Mouse (Mus musculus) spleen, postnatal 4 days (tissue): ENCODE data around the gene C1qtnf1.

Experiments used
- DNase-seq, 2 experiments: peaks; one replicate each; pipeline ENCODE4 v3.0.0; 2022; ENCODE audit warnings: low spot score in 2 of 2

Gene C1qtnf1

DNA sequence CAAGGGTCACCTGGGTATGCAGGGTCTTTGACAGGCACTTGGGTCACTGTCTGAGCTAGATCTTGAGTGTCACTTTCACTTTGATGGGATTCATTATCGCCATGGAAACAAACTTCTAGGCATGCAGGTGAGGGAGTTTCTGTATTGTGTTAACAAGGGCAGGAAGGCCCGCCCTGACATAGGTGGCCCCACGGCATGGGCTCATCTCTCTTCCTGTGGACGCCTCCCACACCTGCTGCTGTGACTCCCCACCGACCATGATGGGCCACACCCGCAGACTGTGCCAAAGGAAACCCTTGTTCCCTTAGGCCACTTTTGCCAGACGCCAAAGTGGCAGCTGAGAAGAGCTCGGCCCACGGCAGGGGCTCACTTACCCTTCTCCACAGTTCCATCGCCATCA lies 17.5 kb upstream of the C1qtnf1 start:
- no peak for DNase-seq

- DNase-seq: no peak
These were observed 16.7 kb upstream of the C1qtnf1 start for GRCm38 (mm10) chr11:118411271-118411670.

GRCm38 (mm10) chr11:118412601-118413000 lies 15.4 kb upstream of the C1qtnf1 start:
- DNase-seq: no peak

DNA sequence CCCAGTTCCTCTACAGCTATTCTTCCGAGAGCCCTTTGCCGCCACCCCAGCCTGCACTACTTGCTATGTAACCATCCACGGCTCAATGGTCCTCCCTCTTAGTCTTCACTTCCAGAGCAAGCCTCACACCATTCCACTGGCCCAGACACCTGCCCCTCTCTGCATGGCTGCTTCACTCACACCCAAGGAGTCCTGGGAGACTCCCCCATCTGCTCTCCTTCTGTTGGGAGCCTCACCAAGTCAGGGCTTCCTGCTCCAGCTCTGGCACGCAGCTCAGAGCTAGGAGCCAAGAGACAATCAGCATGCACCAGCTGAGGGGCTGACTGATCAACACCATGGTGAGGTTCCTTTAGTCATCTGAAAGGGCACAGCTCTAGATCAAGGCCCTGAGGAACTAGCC lies 14.9 kb upstream of the C1qtnf1 start:
- no peak for DNase-seq

DNA sequence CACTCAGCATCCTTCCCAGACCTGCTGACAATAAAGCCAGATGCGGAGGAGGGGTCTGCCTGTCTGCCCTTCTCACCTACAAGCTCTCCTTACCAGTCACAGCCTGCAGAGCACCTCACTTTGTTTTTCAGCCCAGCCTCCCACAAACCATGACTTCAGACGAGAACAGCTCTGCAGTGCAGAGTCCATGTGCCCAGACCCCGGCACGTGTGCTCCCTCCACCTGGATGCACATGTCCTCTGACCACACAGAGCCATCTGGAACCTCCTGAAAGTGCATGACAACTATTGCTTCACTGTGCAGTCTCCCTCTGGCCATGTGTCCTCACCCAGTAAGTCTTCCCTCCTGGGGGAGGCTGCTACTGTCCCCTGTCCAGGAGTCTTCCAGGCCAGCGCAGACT lies 13.7 kb upstream of the C1qtnf1 start:
- DNase-seq: no peak

GRCm38 (mm10) chr11:118415630-118416029 lies 12.4 kb upstream of the C1qtnf1 start:
- DNase-seq: no peak

DNA sequence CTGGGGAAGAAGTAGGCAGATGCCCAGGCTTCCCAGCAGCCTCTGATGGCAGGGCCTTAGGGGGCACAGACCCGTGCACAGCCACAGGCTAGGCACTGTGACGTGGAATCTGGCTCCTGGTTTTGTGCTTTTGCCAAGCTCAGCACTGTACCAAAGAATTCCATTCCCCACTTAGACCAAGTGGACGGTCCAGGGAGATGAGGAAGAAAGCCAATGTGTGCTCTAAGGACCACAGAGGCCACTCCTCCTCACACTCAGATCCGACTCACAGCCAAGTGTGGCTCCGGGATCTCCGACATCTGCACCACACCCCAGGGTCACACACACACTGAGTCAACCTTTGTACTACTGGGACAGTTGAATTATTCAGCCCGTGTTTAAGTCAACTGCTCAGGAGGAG lies 12.0 kb upstream of the C1qtnf1 start:
- DNase-seq: no peak

GRCm38 (mm10) chr11:118417496-118417895 lies 10.5 kb upstream of the C1qtnf1 start:
- no peak for DNase-seq

DNA sequence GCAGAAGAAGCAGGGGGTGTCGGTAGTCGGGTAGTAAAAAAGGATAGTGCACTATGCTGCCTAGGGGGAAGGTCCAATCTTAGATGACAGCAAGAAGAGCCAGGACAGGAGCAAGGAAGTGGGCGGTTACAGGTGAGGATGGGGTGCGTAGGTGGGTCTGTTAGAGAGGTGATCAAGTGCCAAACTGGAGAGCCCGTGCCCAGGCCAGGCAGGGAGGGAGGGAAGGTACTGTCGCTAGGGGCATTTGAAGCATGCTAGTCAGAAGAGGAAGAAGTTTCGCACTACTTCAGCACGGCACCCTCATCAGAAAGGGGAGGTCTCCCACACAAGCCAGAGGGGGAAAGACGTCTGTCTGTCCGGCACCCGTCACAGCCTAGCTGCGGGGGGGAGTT lies 9.6 kb upstream of the C1qtnf1 start:
- DNase-seq: no peak

GRCm38 (mm10) chr11:118418834-118419504 lies 9.0 kb upstream of the C1qtnf1 start, which contains the start of gene Cant1:
Cant1 (minus strand) TSS chr11:118419086.
- peak; percentile 97 to 98 for DNase-seq

- no peak for DNase-seq
These were observed 7.7 kb upstream of the C1qtnf1 start for GRCm38 (mm10) chr11:118420261-118420660.

DNA sequence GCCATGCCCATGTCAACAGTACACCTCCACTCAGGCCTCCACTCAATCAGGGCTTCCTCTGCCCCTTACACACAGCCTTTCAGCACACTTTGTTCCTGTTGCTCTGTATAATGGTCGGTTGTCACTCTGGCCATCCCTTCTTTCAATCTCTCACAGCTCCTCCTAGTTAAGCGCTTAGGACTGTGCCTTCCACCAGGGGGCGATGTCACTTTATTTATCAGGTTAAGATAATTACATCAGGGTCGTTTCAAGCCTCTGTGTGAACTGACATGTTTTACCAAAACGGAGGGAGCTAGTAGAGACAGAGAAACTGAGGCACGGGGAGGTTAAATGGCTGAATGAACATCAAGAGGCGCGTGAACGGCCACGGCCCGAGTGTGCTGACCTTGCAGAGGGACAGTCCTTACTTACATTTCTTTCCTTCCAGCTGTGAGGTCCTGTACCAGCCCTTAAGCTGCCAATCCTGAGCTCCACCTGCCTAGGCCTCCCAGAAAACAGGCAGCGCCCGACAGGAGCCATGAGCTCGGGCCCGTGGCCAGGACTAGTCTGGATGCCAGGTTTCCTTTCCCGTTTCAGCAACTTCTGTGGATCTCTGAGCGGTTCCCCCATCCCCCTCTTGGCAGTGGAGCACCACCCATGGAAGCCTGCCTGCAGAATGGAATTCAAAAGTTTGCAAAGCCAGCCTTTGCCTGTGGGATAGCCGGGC lies 4.6 kb upstream of the C1qtnf1 start:
- DNase-seq: peak; percentile 68 to 85

GRCm38 (mm10) chr11:118424621-118425335 lies 3.2 kb upstream of the C1qtnf1 start:
- no peak for DNase-seq

GRCm38 (mm10) chr11:118426765-118427164 lies 1.2 kb upstream of the C1qtnf1 start:
- DNase-seq: no peak

DNA sequence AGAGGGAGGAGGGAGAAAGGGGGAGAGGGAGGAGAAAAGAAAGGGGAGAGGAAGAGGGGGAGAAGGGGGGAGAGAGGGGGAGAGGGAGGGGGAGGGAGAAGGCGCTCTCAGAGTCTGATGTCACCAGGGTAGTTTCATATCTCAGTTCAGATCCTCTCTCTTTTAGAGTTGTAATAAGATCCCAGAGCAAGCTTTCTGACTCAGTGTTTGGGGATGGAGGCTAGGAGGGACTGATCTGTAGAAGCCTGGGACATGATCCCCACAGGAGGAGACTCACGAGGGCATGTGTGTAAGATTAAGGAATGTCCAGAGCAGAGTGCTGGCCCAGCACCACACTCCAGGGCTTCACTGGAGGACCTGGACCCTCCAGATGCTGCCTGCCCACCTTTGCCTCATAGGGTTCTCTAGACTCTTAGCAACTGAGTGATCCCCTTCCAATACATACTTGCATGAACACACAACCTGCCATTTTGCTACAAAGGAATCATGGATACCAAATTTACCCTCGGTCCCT lies 680 bp upstream of the C1qtnf1 start:
- no peak for DNase-seq

DNA sequence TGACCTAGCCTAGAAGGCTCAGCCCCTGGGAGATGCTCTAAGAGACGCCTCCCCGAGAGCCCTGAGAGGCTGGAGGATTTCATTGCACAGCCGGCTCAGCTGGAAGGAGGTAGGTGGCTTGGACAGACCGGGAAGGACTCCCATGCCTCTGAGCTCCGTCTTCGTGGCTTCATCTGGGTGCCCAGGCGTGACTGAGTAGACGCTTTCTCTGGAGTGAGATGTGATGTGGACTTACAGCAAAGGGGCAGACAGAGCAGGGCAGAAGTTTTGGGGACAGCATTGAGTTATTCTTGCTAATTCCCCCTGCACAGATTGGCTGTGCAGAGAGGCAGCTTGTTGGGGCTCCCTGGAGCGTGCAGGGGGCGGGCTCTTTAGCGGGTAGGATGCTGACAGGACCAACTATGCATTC lies 461 bp downstream of the C1qtnf1 start:
- DNase-seq: no peak

- DNase-seq: no peak
These were observed 1.1 kb downstream of the C1qtnf1 start for GRCm38 (mm10) chr11:118428944-118429709.

- DNase-seq: no peak
These were observed 2.4 kb downstream of the C1qtnf1 start for GRCm38 (mm10) chr11:118430291-118430885.

GRCm38 (mm10) chr11:118431100-118431948 lies 3.3 kb downstream of the C1qtnf1 start:
- DNase-seq: no peak

DNA sequence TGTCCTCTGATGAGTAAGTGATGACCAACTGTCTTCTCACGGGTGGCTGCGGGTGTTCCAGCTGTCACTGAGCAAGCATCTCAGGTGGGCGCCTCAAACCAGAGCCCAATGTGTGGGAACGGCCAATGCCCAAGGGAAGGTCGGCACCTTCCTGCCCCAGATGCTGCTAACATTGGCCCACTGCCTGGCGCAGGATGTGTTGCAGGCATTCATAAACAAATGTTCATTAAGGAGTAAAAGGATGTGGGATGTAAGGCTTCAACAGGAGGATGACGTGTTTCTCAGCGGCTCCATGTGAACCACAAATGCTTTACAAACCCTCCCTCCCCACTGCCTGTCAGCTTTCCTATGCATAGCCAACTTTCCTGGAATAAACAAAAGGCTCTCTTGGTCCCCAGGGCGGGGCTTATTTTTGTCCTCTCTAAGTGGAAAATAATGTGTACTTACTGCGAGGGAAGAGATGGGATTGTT lies 5.4 kb downstream of the C1qtnf1 start:
- no peak for DNase-seq
